Mouse (Mus musculus): Measurements from ENCODE around the gene 4930469K13Rik.
A peak's percentile ranks its signal among the peaks of the same experiment; 100 is the strongest.
"Not testable (repeated sequence)": the region's sequence is repeated elsewhere in the genome, so short reads cannot be mapped to it uniquely, and the experiment has no call there.

The 4930469K13Rik gene

DNA sequence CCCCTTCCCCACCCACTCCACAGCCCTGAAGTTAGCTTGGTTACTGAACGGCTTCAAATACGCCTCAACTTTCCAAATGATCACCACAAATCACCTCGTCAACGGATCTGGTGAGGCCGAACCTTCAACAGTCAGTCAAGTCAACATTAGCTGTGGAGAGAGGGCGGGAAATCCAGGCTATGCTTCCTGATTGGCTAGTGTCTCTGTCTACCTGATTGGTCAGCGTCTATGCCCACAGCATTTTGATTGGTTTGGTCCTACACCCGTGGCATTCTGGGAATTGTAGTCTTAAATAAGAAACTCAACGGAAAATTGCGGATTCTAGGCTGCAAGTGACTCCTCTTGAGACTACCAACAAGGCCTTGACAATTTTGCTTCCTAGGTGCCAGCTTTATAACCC, at the start of gene 4930469K13Rik:
TSS of gene 4930469K13Rik (minus strand) at position 133 of the 400 bp plus-strand sequence.
- peak; percentile 52 for DNase-seq (ENCODE audit: low read depth, low spot score)

DNA sequence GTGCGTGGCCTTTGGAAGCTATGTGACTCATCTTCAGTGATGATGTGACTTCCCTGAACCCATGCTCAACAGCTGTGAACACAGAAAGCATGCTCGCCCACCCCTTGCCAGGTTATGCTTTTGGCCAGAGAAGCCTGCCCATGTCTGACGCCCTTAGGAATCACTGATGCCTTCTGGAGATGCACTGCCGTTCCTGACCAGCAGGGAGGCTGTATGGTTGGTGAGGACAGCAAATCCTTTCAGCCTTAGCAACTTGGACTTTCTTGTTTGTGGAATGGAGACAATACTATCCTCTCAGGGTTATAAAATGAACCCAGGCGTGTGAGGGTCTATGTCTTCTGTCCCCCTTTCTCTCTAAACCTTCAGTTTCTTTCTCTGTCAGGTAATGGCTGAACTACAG, 48.6 kb upstream of the 4930469K13Rik start:
- DNase-seq (ENCODE audit: low read depth, low spot score) = no peak

DNA sequence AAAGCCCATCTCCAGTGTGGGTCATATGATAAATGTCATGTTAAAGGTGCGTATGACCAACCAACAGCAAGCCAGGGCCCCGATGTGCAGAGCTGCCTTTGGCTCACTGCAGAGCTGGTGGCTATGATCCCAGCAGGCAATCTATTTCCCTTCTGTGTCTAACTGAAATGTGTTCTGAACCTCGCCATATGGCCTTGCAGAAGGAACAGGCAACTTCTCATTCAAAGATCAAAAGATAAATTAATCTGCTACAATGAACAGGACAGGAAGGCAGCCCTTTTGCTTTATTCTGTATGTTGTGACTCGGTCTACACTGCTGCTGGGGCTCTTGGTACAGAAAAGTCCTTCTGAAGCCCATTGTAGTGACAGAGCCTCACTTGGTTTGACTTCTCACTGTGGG, 46.1 kb upstream of the 4930469K13Rik start:
- DNase-seq (ENCODE audit: low read depth, low spot score) = no peak

DNA sequence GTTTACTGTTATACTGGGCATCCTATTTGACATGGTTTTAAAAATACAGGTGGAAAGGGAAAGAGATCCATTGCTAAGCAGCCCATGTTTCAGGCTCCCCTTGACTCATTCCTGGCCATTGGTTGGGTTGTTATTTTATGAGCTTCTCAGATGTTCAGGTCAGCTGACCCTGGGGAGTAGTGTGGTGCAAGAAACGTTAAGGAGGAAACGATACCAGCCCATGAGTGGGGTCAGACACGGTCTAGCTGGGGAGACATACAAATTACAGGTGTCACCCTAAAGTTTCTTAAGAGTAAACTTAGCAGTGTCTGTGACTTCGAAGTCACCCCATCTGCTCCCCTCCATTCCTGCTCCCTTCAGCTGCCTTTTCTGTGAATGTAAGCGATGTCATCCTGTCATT, 45.6 kb upstream of the 4930469K13Rik start:
- DNase-seq (ENCODE audit: low read depth, low spot score) = no peak

DNA sequence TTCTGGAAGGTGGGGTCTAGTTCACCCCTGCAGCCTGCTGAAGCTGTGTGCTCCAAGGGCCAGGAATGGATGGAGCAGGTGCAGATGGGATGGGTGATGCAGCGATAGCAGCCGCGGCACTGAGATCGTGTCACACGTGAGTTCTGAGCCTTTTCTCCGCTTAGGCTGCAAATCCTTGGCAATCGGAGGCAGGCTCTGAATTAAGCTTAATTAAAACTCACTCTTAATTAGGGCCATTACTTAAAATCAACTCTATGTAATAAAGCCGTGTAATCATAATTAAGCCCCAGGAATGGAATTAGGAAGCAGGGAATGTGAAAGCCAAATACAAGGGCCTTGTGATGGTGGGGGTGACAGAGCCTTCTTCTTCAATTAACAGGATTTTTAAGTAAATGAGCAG, 40.9 kb upstream of the 4930469K13Rik start:
- no peak for DNase-seq (ENCODE audit: low read depth, low spot score)

DNA sequence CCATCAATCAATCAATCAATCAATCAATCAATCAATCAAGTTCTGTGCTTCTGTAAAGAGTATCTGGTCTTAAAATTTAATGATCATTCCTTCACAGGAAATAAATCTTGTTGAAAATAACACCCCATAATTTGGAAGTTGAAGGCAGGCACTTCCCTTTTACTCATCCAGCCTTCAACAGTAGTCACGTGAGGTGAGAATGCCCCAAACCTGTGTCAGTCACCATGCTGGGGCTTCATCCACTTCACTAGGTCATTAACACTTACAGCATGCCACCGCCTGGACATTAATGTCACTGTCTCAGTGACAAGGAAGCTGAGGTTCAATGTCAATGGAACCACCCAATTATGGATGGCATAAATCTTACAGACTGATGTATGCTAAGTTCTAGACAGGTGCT, 30.1 kb upstream of the 4930469K13Rik start:
- no peak for DNase-seq (ENCODE audit: low read depth, low spot score)

DNA sequence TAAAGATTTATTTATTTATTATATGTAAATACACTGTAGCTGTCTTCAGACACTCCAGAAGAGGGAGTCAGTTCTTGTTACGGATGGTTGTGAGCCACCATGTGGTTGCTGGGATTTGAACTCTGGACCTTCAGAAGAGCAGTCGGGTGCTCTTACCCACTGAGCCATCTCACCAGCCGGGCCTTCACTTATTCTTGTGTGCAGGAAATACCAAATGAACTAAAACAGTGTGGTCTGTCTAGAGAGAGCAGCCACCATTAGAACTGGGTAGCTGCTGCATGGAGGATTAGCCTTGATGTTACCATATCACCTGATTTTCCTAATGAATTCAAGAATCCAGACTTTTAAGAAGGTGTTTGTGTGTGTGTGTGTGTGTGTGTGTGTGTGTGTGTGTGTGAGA, 27.4 kb upstream of the 4930469K13Rik start:
- DNase-seq (ENCODE audit: low read depth, low spot score) = not testable (repeated sequence)

DNA sequence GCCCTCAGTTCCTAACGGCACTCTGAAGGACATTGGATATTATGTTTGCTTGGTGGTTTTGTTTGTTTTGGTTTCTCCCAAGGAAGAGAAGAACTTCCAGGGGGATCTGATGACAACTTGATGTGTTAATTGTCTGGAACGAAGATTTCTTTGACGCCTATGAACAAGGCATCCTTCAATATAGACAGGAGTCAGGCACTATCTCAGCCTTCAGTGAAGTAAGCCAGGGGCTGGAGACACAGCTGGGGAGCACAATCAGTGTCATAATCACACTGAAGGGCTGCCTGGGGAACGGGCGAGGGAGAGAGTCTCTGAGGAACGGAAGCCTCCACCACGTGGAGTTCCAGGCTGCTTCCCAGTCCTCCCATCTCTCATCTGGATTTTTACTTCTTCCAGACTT, 26.5 kb upstream of the 4930469K13Rik start:
- no peak for DNase-seq (ENCODE audit: low read depth, low spot score)

DNA sequence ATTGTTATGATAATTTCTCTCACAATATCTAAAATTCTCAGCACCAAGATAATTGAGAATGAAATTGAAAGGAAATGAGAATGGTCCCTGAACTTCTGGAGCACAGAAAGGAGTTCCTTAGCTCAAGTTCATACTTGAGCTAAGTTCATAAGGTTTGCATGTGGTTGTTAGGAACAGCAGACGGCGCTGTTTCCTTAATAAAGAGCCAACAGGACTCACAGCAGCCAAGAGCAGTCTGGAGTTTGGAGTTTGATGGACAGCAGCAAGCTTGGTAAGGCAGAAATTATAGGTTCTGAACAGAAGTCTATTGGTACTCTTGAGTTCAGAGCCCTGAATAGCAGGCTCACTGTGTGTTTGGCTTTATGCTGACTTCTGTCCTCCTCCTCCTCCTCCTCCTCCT, 24.8 kb upstream of the 4930469K13Rik start:
- peak; percentile 42 for DNase-seq (ENCODE audit: low read depth, low spot score)

DNA sequence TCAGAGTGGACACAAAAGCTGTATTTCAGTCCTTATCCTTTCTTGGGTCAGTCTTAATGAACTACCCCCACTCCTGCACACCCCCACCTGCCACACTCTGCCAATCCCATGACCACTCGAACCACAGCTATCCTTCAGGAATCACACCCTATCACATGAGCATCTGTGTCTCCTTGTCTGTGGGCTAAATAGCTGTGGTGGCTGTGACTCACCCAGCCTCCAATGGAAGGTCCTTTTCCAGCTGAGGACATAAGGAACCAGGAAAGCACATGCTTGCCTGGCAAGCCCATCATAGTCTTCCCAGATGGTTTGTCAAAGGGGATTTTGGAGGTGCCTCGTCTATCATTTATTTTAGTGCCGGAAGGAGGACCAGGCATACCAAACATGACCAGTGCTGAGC, 20.0 kb upstream of the 4930469K13Rik start:
- no peak for DNase-seq (ENCODE audit: low read depth, low spot score)

DNA sequence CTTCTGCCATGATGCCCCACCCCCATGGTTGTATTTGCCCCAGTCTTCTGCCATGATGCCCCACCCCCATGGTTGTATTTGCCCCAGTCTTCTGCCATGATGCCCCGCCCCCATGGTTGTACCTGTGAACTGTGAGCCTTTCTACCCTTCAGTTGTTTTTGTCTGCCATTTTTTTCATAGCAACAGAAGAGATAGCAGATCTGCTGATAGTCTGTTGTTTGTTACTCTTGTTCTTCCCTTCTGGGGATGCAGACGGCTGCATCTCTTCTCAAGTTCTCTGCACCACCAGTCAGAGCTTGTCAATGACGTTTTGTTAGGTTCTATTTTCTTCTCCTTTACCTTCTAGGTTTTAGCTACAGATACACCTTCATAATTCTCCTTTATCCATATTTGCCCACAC, 19.2 kb upstream of the 4930469K13Rik start:
- no peak for DNase-seq (ENCODE audit: low read depth, low spot score)

DNA sequence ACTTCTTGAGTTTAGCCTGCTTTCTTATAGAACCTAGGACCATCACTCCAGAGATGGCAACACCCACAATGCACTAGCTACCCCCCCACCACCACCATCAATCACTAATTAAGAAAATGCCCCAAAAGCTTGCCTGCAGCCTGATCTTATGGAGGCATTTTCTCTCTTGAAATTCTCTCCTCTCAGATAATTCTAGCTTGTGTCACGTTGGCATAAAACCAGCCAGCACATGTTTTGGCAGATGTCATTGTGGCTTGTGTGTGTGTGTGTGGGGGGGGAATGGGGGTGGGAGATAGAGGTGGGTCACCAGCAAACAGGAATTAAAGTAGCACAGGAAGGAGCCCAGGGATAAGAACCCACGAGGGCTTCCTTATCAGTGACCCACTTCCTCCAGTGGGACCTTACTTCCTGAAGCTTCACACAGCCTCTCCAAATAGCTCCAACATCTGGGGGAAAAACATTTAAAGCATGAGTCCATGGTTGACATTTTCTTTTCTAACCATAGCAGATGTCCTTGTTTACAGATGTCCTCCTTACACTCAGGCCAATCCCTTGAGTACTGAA, 18.3 kb upstream of the 4930469K13Rik start:
- DNase-seq (ENCODE audit: low read depth, low spot score) = peak; percentile 60

DNA sequence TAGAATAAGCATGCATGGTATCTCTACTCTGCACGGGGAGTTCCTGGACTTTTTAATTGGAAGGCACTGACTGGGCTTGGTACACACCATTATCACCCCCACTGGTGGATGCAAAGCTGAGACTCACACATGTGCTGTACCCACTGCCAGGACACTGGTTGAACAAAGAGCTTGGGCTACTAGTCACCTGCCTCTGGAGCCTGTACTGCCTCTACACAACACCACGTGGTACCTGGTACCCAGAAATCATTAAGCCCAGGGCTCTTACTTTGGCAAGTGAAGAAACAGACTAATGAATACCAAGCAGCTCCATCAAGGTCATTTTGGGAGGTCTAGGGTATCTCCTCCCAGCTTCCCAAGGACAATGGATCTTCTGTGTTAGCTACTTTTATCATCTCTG, 15.4 kb upstream of the 4930469K13Rik start:
- DNase-seq (ENCODE audit: low read depth, low spot score) = no peak

DNA sequence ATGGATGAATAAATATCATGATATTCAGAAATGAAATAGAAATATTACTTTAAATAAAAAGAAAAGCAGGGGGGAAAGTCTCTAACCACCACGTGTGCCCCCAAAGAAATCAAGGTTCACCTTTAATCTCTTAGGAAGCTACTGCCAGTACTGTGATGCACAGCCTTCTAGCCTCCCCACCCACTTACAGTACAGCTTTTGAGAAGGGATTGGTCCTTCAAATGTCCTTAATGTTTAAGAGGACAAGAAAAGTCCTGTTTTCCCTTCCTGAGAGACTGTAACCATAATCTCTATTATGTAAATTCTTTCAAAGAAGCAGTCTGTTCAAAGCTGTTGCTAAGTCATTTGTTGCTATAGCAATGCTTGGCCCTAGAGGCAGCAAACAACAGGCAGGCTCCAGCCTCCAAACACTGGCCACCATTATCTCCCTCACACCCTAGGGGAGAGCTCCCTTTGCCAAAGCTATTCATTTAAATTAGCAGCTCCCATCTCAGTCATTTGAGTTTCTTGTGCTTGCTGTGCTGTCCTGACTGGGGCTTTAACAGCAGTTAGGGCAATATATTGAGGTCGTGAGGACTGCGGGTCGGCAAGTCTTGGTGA, 14.5 kb upstream of the 4930469K13Rik start:
- peak; percentile 19 for DNase-seq (ENCODE audit: low read depth, low spot score)

DNA sequence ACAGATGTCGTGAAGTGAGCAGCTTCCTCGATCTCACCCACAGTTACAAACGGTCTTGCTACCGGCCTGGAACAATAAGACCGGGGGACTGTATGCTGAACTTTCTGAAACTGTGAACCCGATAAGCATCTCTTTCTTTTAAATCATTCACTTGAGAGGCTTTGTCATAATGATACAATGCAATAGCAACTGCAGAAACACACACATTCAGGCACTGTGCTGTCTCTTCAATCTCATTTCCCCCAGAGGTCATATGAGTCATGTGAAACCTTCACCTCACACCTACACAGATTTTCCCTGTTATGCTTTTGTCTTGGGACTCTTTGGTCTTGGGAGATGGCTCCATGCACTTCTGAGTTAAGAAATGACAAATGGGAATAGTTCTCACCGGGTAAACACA, 13.6 kb upstream of the 4930469K13Rik start:
- DNase-seq (ENCODE audit: low read depth, low spot score) = peak; percentile 61

DNA sequence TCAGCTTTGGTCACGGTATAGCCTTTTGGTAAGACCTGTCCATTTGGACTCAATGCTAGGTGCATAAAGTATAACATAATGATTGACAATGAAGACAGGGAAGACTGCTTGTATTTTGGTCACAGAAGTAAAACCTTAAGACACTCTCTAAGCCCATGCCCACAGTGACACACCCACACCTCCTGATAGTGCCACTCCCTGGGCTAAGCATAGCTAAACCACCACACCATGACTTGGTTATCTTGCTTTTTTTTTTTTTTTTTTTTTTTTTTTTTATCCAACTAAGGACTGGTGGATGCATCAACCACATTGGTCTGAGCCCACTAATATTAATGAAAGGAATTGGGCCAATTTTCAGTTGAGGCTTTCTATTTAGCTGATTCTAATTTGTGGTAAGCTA, 10.9 kb upstream of the 4930469K13Rik start:
- no peak for DNase-seq (ENCODE audit: low read depth, low spot score)

DNA sequence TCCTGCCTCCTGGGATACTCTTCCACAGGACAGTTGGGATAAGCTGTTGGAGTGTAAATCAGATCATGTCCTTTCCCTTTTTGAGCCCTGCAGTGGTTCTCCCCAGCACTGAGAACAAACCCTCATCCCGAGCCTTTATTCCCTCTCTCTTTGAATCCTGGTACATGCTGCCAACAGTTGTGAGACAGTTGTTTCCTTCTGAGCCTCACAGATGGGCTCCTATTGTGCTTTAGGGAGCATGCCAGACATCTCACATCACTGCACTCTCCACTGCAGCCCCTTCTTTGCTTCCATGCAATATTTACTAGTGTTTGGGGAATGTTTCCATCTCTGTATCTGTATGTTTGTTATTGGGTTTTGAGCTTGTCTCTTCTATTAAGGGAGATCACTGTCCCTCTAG, 6.6 kb upstream of the 4930469K13Rik start:
- no peak for DNase-seq (ENCODE audit: low read depth, low spot score)

DNA sequence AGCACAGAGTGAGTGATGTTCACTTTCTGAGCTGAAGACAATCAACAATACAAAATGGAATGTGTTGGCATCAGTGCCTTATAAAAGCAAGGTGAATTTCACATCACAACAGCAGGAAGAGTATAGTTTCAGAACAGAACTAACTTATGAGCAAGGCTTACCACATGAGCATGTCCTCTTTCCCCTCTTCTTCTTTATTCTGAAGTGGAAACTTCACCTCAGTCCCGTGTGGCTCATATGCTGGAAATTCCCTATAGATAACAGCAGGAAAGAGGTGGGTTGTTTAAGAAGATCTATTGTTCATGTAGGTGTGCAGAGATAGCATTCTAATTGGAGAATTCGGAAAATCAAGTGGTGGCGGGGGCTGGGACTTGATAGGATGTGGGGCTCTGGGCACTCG, 3.5 kb upstream of the 4930469K13Rik start:
- DNase-seq (ENCODE audit: low read depth, low spot score) = peak; percentile 65

DNA sequence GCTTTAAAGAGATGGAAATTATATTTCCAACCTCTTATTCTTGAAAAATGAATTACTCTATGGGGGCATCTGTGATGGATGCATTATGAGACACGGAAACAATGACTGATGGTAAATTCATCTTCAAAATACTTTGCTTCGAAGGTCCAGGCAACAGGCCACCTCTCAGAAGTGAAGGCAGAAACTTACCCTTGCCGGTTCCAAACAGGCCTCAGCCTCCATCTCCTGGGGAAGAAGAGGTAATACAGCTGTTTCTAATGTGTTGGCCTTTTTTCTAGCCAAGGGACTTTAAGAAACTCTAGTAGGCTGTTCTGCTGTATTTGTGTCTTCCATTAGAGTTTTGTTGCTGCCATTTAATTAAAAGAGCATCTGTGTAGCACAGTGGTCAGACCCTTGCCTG, 11.3 kb downstream of the 4930469K13Rik start:
- no peak for DNase-seq (ENCODE audit: low read depth, low spot score)

DNA sequence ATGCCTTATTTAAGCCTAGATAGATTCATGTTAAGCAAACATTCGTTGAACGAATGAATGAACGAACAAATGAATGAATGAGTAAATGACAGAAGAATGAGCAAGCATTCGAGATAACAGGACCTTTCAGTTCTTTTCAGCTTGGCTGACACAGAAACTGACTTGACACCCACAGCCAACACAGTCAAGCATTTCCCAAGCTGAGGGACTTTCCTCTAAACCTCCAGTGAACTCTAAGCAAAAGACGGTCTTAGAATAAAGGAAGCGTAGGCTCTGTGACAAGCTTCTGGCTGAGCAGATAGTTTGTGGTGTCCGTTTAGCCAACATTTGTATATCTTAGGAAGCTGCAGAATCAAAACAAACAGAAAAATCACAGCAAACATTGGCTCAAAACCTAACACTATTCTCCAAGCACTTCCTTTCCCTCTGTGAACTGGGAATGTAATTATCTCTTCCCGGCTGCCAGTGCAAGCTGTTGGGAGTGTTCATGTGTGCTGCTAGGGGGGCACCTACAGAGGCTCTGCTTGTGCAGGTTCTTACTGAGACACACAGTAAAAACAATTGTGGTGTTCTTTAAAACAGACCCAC, 12.1 kb downstream of the 4930469K13Rik start:
- no peak for DNase-seq (ENCODE audit: low read depth, low spot score)

DNA sequence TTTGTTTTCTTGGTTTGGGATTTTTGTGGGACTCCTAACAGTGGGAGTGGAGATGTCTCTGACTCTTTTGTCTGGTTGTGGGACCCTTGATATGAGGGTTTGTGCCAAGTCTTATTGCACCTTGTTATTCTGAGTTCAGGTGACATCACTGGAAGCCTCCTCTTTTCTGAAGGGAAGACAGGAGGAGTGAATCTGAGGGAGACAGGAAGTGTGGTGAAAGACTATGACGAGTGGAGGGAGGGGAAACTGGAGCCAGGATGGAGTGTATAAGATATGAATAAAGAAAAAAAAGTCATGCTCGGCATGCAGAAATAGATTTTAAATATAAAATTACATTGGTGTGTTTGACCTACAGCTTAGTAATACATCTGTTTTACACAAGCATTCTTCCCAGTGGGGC, 13.7 kb downstream of the 4930469K13Rik start:
- DNase-seq (ENCODE audit: low read depth, low spot score) = no peak

DNA sequence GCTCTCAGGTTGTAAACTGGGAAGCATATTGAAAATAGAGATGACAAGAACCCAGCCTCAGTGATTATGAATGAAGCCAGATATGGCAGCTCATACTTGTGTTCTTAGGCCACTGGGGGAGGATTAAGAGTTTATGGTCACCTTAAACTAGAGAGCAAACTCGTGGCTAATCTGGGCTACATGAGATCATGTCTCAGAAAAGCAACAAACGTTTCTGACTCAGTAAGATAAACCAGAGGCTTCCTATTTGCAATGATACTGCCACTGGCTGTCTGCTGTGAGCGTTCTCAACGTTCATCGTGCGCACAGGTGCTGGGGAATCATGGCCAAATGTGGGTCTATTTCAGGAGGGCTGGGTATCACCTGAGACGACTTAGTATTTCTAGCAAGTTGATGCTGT, 14.6 kb downstream of the 4930469K13Rik start:
- no peak for DNase-seq (ENCODE audit: low read depth, low spot score)

All from CD4-positive helper T cell, adult 2 months (primary cell).